Mouse (Mus musculus) heart, embryonic 11.5 days (tissue): Measurements from ENCODE around the gene Gm3453. TPM values are rescaled to one million over a fixed set of nuclear protein-coding genes. Genes with fewer than 3 reads are reported as not detected.
"Not testable (repeated sequence)": the region's sequence is repeated elsewhere in the genome, so short reads cannot be mapped to it uniquely, and the experiment has no call there.

Experiments
- ATAC-seq: fragments of 200-750 bp; cut with Nextera tagmentation; replicated peaks from 2 replicates; pipeline ENCODE4 v1.8.0; 2017; ENCODE audit warnings: moderate library complexity; ENCODE audit not compliant: insufficient number of reproducible peaks, low FRiP score, low TSS enrichment
- H3K27ac ChIP-seq: fragments of 300-500 bp; sonication (generic); 2 replicates; pipeline ENCODE4 v1.5.1; 2014; ENCODE audit warnings: mild to moderate bottlenecking, low read depth, low read length
- H3K27me3 ChIP-seq: fragments of 300-500 bp; sonication (generic); 2 replicates; pipeline ENCODE4 v1.6.1; 2014; ENCODE audit warnings: mild to moderate bottlenecking, low read length, mixed read lengths; ENCODE audit not compliant: control insufficient read depth, insufficient read depth
- H3K36me3 ChIP-seq: fragments of 300-500 bp; sonication (generic); 2 replicates; pipeline ENCODE4 v1.6.1; 2014; ENCODE audit warnings: mild to moderate bottlenecking, low read length, moderate library complexity, mixed read lengths; ENCODE audit not compliant: control insufficient read depth, insufficient read depth
- H3K4me1 ChIP-seq: fragments of 300-500 bp; sonication (generic); 2 replicates; pipeline ENCODE4 v1.6.1; 2014; ENCODE audit warnings: low read length; ENCODE audit not compliant: control insufficient read depth, insufficient read depth
- H3K4me2 ChIP-seq: fragments of 300-500 bp; sonication (generic); 2 replicates; pipeline ENCODE4 v1.6.1; 2014; ENCODE audit warnings: mild to moderate bottlenecking, moderate library complexity
- H3K4me3 ChIP-seq: fragments of 300-500 bp; sonication (generic); 2 replicates; pipeline ENCODE4 v1.5.1; 2014; ENCODE audit warnings: low read depth, low read length
- H3K9ac ChIP-seq: fragments of 300-500 bp; sonication (generic); 2 replicates; pipeline ENCODE4 v1.6.1; 2014; ENCODE audit warnings: mild to moderate bottlenecking, low read depth, low read length, moderate library complexity
- H3K9me3 ChIP-seq: fragments of 300-500 bp; sonication (generic); replicated peaks from 2 replicates; pipeline ENCODE4 v1.6.1; 2016; ENCODE audit warnings: low read length; ENCODE audit not compliant: control insufficient read depth
- WGBS: fragments of 180-500 bp; shearing (Covaris S2); extraction: QIAGEN DNeasy Blood & Tissue Kit; methylation state at CpG from one replicate; pipeline ENCODE4 v1.1.7; 2014; ENCODE audit not compliant: insufficient replicate concordance; 5-methylcytosine and 5-hydroxymethylcytosine counted together
- polyA plus RNA-seq: library from polyadenylated mRNA; unstranded; fragments of >200 nt; fragmentation: Nextera tagmentation; extraction: Ambion mirVana; gene quantifications from 2 replicates; pipeline ENCODE4 v1.2.1, GENCODE M21; 2014

Gm3453 gene
- not detected in 2 replicates for polyA plus RNA-seq

GRCm38 (mm10) chr14:5979037-5979436, at the start of gene Gm3453:
Gene Gm3453, minus strand, starts transcription at chr14:5979137.
- H3K36me3 ChIP-seq, ATAC-seq: not testable (repeated sequence)
- 48% methylated on average over 2 of the region's 2 CpGs for WGBS

GRCm38 (mm10) chr14:5987136-5987535, 8.2 kb upstream of the Gm3453 start:
- not testable (repeated sequence) for H3K9ac ChIP-seq, H3K9me3 ChIP-seq, H3K36me3 ChIP-seq, H3K4me2 ChIP-seq, H3K4me3 ChIP-seq, ATAC-seq, H3K27ac ChIP-seq, H3K27me3 ChIP-seq, H3K4me1 ChIP-seq
- 66% methylated on average over 4 of the region's 7 CpGs for WGBS

More at GRCm38 (mm10) chr14:5979037-5979436, at the start of gene Gm3453:
- not testable (repeated sequence) for H3K4me2 ChIP-seq, H3K27me3 ChIP-seq, H3K9ac ChIP-seq, H3K4me3 ChIP-seq, H3K27ac ChIP-seq, H3K9me3 ChIP-seq, H3K4me1 ChIP-seq

GRCm38 (mm10) chr14:5962441-5962840, 16.5 kb downstream of the Gm3453 start:
- H3K4me3 ChIP-seq, H3K36me3 ChIP-seq, ATAC-seq, H3K9me3 ChIP-seq, H3K9ac ChIP-seq, H3K27me3 ChIP-seq, H3K4me1 ChIP-seq, H3K4me2 ChIP-seq, H3K27ac ChIP-seq: not testable (repeated sequence)
- 33% methylated on average over 4 of the region's 4 CpGs for WGBS

- Histone ChIP-seq H3K4me3 (peak within 1 kb of the TSS; percentile 45), H3K4me2 (peak within 1 kb of the TSS; percentile 73)
- ATAC-seq, H3K36me3 ChIP-seq, H3K9me3 ChIP-seq, H3K27me3 ChIP-seq, H3K4me1 ChIP-seq, H3K9ac ChIP-seq, H3K27ac ChIP-seq: not testable (repeated sequence)
- under 1% methylated on average over 15 of the region's 23 CpGs for WGBS
These were observed 17.3 kb downstream of the Gm3453 start, which contains the start of gene Gm3248 for GRCm38 (mm10) chr14:5961635-5962034. Gene Gm3248, minus strand, starts transcription at chr14:5961745.

- not testable (repeated sequence) for H3K9me3 ChIP-seq, H3K27ac ChIP-seq, H3K27me3 ChIP-seq, H3K4me1 ChIP-seq, H3K9ac ChIP-seq, H3K36me3 ChIP-seq, ATAC-seq
- H3K4me3 ChIP-seq, result peak overlapping the region; percentile 45
- H3K4me2 ChIP-seq, result peak overlapping the region; percentile 73
- 2% methylated on average over 19 of the region's 24 CpGs for WGBS
These were observed 17.8 kb downstream of the Gm3453 start for GRCm38 (mm10) chr14:5961102-5961501.

- 0% methylated on average over 3 of the region's 10 CpGs for whole genome bisulfite sequencing
- not testable (repeated sequence) for H3K4me1 ChIP-seq, H3K27me3 ChIP-seq, H3K36me3 ChIP-seq, H3K27ac ChIP-seq, H3K9ac ChIP-seq, H3K4me3 ChIP-seq, H3K4me2 ChIP-seq, ATAC-seq, H3K9me3 ChIP-seq
These were observed 18.5 kb downstream of the Gm3453 start for GRCm38 (mm10) chr14:5960479-5960878.

GRCm38 (mm10) chr14:5923276-5923675, 55.7 kb downstream of the Gm3453 start:
- not testable (repeated sequence) for H3K9me3 ChIP-seq, H3K4me1 ChIP-seq, H3K4me2 ChIP-seq, H3K36me3 ChIP-seq, H3K27me3 ChIP-seq, H3K4me3 ChIP-seq, H3K9ac ChIP-seq, ATAC-seq, H3K27ac ChIP-seq
- 68% methylated on average over 7 of the region's 7 CpGs for WGBS

Other genes with a start within 250 kb of the Gm3453 start
- gene Gm3373, start 237.6 kb downstream of the Gm3453 start, polyA plus RNA-seq, result 0.11 TPM in 1 of 2 replicates, not detected in the other
- gene Gm3383, start 171.2 kb downstream of the Gm3453 start, polyA plus RNA-seq, result 0.65 and 0.90 TPM in 2 replicates
- not detected in 2 replicates for gene Gm3424, start 148.8 kb downstream of the Gm3453 start, polyA plus RNA-seq
- not detected in 2 replicates for gene Gm8237, start 98.8 kb downstream of the Gm3453 start, polyA plus RNA-seq
- 0.73 and 1.2 TPM in 2 replicates for gene Gm3248, start 17.4 kb downstream of the Gm3453 start, polyA plus RNA-seq
- gene Gm6337, start 79.1 kb upstream of the Gm3453 start, polyA plus RNA-seq, result 0.20 TPM in 1 of 2 replicates, not detected in the other
- 1.2 and 2.2 TPM in 2 replicates for gene Gm8206, start 114.8 kb upstream of the Gm3453 start, polyA plus RNA-seq
- gene Gm3468, start 129.5 kb upstream of the Gm3453 start, polyA plus RNA-seq, result 3.2 and 3.6 TPM in 2 replicates
- not detected in 2 replicates for gene Gm3476, start 146.7 kb upstream of the Gm3453 start, polyA plus RNA-seq
- not detected in 2 replicates for gene Gm21560, start 240.2 kb upstream of the Gm3453 start, polyA plus RNA-seq